Mouse (Mus musculus): ENCODE measurements around the gene Dnajc3.

DNA sequence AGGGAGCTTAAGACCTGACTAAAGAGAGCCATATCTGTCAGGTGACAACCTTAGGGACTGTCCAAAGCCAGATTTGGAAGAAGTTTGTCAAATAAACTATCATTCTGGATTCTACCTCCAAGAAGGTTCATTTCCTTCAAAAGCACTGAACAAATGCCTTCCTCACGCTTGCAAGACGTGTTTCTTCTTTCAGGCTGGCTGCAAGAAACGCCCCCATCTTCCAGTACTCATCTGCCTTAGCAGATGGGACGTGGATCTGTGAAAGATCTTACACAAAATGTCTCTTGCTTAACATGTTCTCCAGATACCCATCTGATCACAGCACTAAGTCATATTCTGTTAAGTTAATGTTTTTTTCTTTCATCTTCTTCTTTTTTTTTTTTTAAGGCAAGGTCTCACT is 47.7 kb upstream of the Dnajc3 start:
- no peak for TF ChIP-seq EP300 (IDR thresholded peaks at IDR 0.05; ENCODE audit: low read depth)
- TF ChIP-seq CTCF (IDR thresholded peaks at IDR 0.05; ENCODE audit: low read depth) = no peak
